Mouse (Mus musculus) hematopoietic stem cell, adult 5-6 weeks (primary cell): Measurements from ENCODE around the gene Pramel4. TPM values are rescaled to one million over a fixed set of nuclear protein-coding genes. Genes with fewer than 3 reads are reported as not detected.
"Not testable (repeated sequence)": the region's sequence is repeated elsewhere in the genome, so short reads cannot be mapped to it uniquely, and the experiment has no call there.

Source experiments
- ATAC-seq, 2 experiments: fragments of 125-278 bp in 1 of 2; replicated peaks in 1 of 2; 2 replicates each; pipeline ENCODE4 v1.8.0; 2016 to 2017; ENCODE audit warnings: inconsistent platforms in 2 of 2, mild to moderate bottlenecking in 2 of 2, moderate number of reproducible peaks in 2 of 2, low read depth in 1 of 2, moderate TSS enrichment in 1 of 2; ENCODE audit not compliant: low FRiP score in 2 of 2, poor library complexity in 2 of 2, severe bottlenecking in 2 of 2, insufficient read depth in 1 of 2, low TSS enrichment in 1 of 2
- total RNA-seq: library from RNA; stranded (forward); fragments of 172-1452, 232-1000 nt; gene quantifications from 2 replicates; pipeline ENCODE4 v1.2.3, GENCODE M21; 2017

Gene Pramel4
- total RNA-seq = not detected in 2 replicates

GRCm38 (mm10) chr4:144058826-144059225 lies at the start of gene Pramel4:
Gene Pramel4 (plus strand): TSS chr4:144059126.
- not testable (repeated sequence) for ATAC-seq

GRCm38 (mm10) chr4:144106174-144106573 lies 47.2 kb downstream of the Pramel4 start, which contains the start of gene Gm13102:
Gene Gm13102 (plus strand): TSS chr4:144106474.
- ATAC-seq = not testable (repeated sequence)

Other genes starting within 250 kb of the Pramel4 start
- gene Gm13084, start 243.0 kb upstream of the Pramel4 start, total RNA-seq = not detected in 2 replicates
- not detected in 2 replicates for gene Gm13103, start 212.6 kb upstream of the Pramel4 start, total RNA-seq
- not detected in 2 replicates for gene Pramef6, start 158.7 kb upstream of the Pramel4 start, total RNA-seq
- gene Pramef25, start 108.1 kb upstream of the Pramel4 start, total RNA-seq = not detected in 2 replicates
- gene Gm13101, start 92.2 kb upstream of the Pramel4 start, total RNA-seq = not detected in 2 replicates
- not detected in 2 replicates for gene Pramef17, start 64.8 kb upstream of the Pramel4 start, total RNA-seq
- gene Gm13102, start 47.3 kb downstream of the Pramel4 start, total RNA-seq = not detected in 2 replicates
- not detected in 2 replicates for gene Oog3, start 103.5 kb downstream of the Pramel4 start, total RNA-seq
- gene Oog2, start 131.6 kb downstream of the Pramel4 start, total RNA-seq = not detected in 2 replicates
- gene C87977, start 154.2 kb downstream of the Pramel4 start, total RNA-seq = not detected in 2 replicates
- gene Pramel5, start 221.4 kb downstream of the Pramel4 start, total RNA-seq = not detected in 2 replicates